Mouse (Mus musculus) CH12.LX (cell line): Measurements from ENCODE around the gene Paf1. TPM values are rescaled to one million over a fixed set of nuclear protein-coding genes. Genes with fewer than 3 reads are reported as not detected.
A peak's percentile ranks its signal among the peaks of the same experiment; 100 is the strongest.

Source experiments
- DNase-seq: peaks from one replicate; pipeline ENCODE4 v3.0.0-alpha.2; 2013; ENCODE audit errors: extremely low read depth
- H3K27ac ChIP-seq: 2 replicates; pipeline ENCODE4 v1.5.1; 2012; ENCODE audit warnings: low read depth, mild to moderate bottlenecking, control low read depth, moderate library complexity; ENCODE audit not compliant: insufficient read depth
- H3K27me3 ChIP-seq: replicated peaks from 2 replicates; pipeline ENCODE3; 2012; ENCODE audit warnings: inconsistent platforms
- H3K36me3 ChIP-seq, 2 experiments: replicated peaks in 1 of 2; 2 replicates each; pipeline versions ENCODE3 to v1.6.1; 2012; ENCODE audit warnings: inconsistent platforms in 1 of 2, low read length in 1 of 2, mild to moderate bottlenecking in 1 of 2, mixed read lengths in 1 of 2, moderate library complexity in 1 of 2; ENCODE audit not compliant: control insufficient read depth in 1 of 2, insufficient read depth in 1 of 2
- H3K4me1 ChIP-seq, 2 experiments: 2 replicates each; pipeline ENCODE4 v1.6.1; 2012; ENCODE audit warnings: inconsistent platforms in 1 of 2, moderate library complexity in 1 of 2; ENCODE audit not compliant: insufficient read depth in 2 of 2, control insufficient read depth in 1 of 2
- H3K4me2 ChIP-seq: 2 replicates; pipeline ENCODE4 v1.6.1; 2012; ENCODE audit warnings: low read depth, mild to moderate bottlenecking, control low read depth; ENCODE audit not compliant: poor library complexity, insufficient read depth, severe bottlenecking
- H3K4me3 ChIP-seq, 3 experiments: fragments of 150-350 bp in 1 of 3; sonication (generic) in 1 of 3; replicated peaks in 1 of 3; 2 replicates each; pipeline versions ENCODE3 to v1.5.1; 2011 to 2012; ENCODE audit warnings: low read depth in 2 of 3, low read length in 2 of 3, mild to moderate bottlenecking in 2 of 3, moderate library complexity in 2 of 3, control low read depth in 1 of 3, improper control_type of control experiment in 1 of 3, inconsistent platforms in 1 of 3, mixed read lengths in 1 of 3; ENCODE audit not compliant: poor library complexity in 1 of 3
- H3K79me2 ChIP-seq: replicated peaks from 2 replicates; pipeline ENCODE4 v1.6.1; 2012; ENCODE audit warnings: mild to moderate bottlenecking, moderate library complexity; ENCODE audit not compliant: control insufficient read depth, poor library complexity, insufficient read depth, severe bottlenecking; ENCODE audit errors: extremely low read depth
- H3K9ac ChIP-seq: 2 replicates; pipeline ENCODE4 v1.6.1; 2012; ENCODE audit warnings: low read depth, mild to moderate bottlenecking, control low read depth, moderate library complexity; ENCODE audit not compliant: insufficient read depth
- H3K9me3 ChIP-seq: replicated peaks from 2 replicates; pipeline ENCODE3; 2012; ENCODE audit warnings: low read length, inconsistent platforms, mixed read lengths
- BHLHE40 ChIP-seq: IDR thresholded peaks from 2 replicates; pipeline ENCODE4 v1.6.1; 2011; ENCODE audit warnings: mild to moderate bottlenecking, low read depth, low read length, improper control_type of control experiment
- CHD1 ChIP-seq: IDR thresholded peaks from 2 replicates; pipeline ENCODE4 v1.6.1; 2012; ENCODE audit warnings: low read depth, low read length, improper control_type of control experiment, inconsistent platforms
- EP300 ChIP-seq: IDR thresholded peaks from 2 replicates; pipeline ENCODE4 v1.6.1; 2011; ENCODE audit warnings: low read length, improper control_type of control experiment
- IRF4 ChIP-seq: IDR thresholded peaks from 2 replicates; pipeline ENCODE4 v1.6.1; 2014; ENCODE audit warnings: low read depth, mild to moderate bottlenecking, inconsistent platforms, low read length, improper control_type of control experiment
- MAFK ChIP-seq: IDR thresholded peaks from 2 replicates; pipeline ENCODE4 v1.6.1; 2011; ENCODE audit warnings: low read length, improper control_type of control experiment; ENCODE audit not compliant: insufficient replicate concordance
- MEF2A ChIP-seq: IDR thresholded peaks from 2 replicates; pipeline ENCODE4 v1.6.1; 2014; ENCODE audit warnings: low read depth, mild to moderate bottlenecking, inconsistent platforms, low read length, improper control_type of control experiment, borderline replicate concordance
- NELFE ChIP-seq: IDR thresholded peaks from 2 replicates; pipeline ENCODE4 v1.6.1; 2011; ENCODE audit warnings: low read depth, low read length, improper control_type of control experiment
- NRF1 ChIP-seq: IDR thresholded peaks from 2 replicates; pipeline ENCODE4 v1.6.1; 2014; ENCODE audit warnings: low read depth, mild to moderate bottlenecking, inconsistent platforms, low read length, improper control_type of control experiment, moderate library complexity
- PAX5 ChIP-seq: IDR thresholded peaks from 2 replicates; pipeline ENCODE4 v1.6.1; 2012; ENCODE audit warnings: low read length, inconsistent platforms, mixed read lengths
- POLR2AphosphoS2 ChIP-seq: IDR thresholded peaks from 2 replicates; pipeline ENCODE4 v1.6.1; 2011; ENCODE audit warnings: low read depth, low read length, improper control_type of control experiment
- RAD21 ChIP-seq: IDR thresholded peaks from 2 replicates; pipeline ENCODE4 v1.6.1; 2011; ENCODE audit warnings: low read depth, mild to moderate bottlenecking, low read length, improper control_type of control experiment, moderate library complexity
- UBTF ChIP-seq: IDR thresholded peaks from 2 replicates; pipeline ENCODE4 v1.6.1; 2012; ENCODE audit warnings: low read depth, mild to moderate bottlenecking, inconsistent platforms, low read length, improper control_type of control experiment, moderate library complexity
- ZC3H11A ChIP-seq: IDR thresholded peaks from 2 replicates; pipeline ENCODE4 v1.6.1; 2012; ENCODE audit warnings: low read depth, mild to moderate bottlenecking, inconsistent platforms, low read length, improper control_type of control experiment
- ZKSCAN1 ChIP-seq: IDR thresholded peaks from 2 replicates; pipeline ENCODE4 v1.6.1; 2012; ENCODE audit warnings: low read depth, inconsistent platforms, low read length, improper control_type of control experiment, borderline replicate concordance
- dilution Hi-C: fragments of 300-500 bp; cut with MboI; formaldehyde crosslinking; loops from 2 replicates; pipeline ENCODE4 v1.14.3; 2020; ENCODE audit warnings: low sequenced_read_pairs; ENCODE audit not compliant: extremely low pct_unique_long_range_greater_than_20kb, extremely low pct_ligation_motif_present
- in situ Hi-C: fragments of 300-500 bp; cut with MboI; formaldehyde crosslinking; loops from 3 replicates; pipeline ENCODE4 v1.14.3; 2019; ENCODE audit warnings: low sequenced_read_pairs, low pct_ligation_motif_present, low pct_unique_long_range_greater_than_20kb, mixed read lengths
- polyA plus RNA-seq: library from polyadenylated mRNA; unstranded; fragments of >175 nt; gene quantifications from 2 replicates; pipeline ENCODE4 v1.2.1, GENCODE M21; 2012; ENCODE audit warnings: low read depth; ENCODE audit not compliant: insufficient read length
- total RNA-seq, 2 experiments: library from RNA; depleted of rRNA; stranded (reverse); fragments of 300-350 nt in 1 of 2; fragments of >200 nt in 1 of 2; gene quantifications; 2 replicates each; pipeline ENCODE4 v1.2.3; 2012 to 2014

Gene Paf1
- total and polyA plus RNA-seq, 3 experiments = 42.2 to 105 (median 45.9) TPM

- peak; percentile 57; the same call in 1 of the 2 replicates for TF ChIP-seq POLR2AphosphoS2
- no peak for TF ChIP-seq MEF2A
- no peak for TF ChIP-seq IRF4
- Histone ChIP-seq H3K27me3 (no peaks in the 10 kb centered on the region), H3K36me3 (peaks cover 73 to 89% of the 10 kb centered on the region in 2 experiments), H3K4me2 (no peak overlapping the region), H3K9ac (no peak overlapping the region), H3K9me3 (no peaks in the 10 kb centered on the region), H3K27ac (no peak overlapping the region), H3K4me3 (no peak overlapping the region), H3K4me1 (0 out of 4 replicates have a peak, but pooled peaks cover 0 to 1% of the 10 kb centered on the region in 2 experiments), H3K79me2 (peaks cover 5% of the 10 kb centered on the region; the same call in 1 of the 2 replicates)
- no peak for DNase-seq
- in situ Hi-C loops (no loop called here), dilution Hi-C loops (no loop called here)
Measured at GRCm38 (mm10) chr7:28398696-28399340, 6.1 kb downstream of the Paf1 start.

GRCm38 (mm10) chr7:28401030-28401429, 8.3 kb downstream of the Paf1 start:
- DNase-seq = no peak
- Histone ChIP-seq H3K4me2 (no peak overlapping the region), H3K79me2 (no peaks in the 10 kb centered on the region), H3K9me3 (no peaks in the 10 kb centered on the region), H3K4me1 (no peaks in the 10 kb centered on the region), H3K27ac (no peak overlapping the region), H3K4me3 (no peak overlapping the region), H3K9ac (no peak overlapping the region), H3K36me3 (peaks cover 82 to 94% of the 10 kb centered on the region in 2 experiments), H3K27me3 (no peaks in the 10 kb centered on the region)
- TF ChIP-seq POLR2AphosphoS2 = no peak
- TF ChIP-seq UBTF = no peak
- TF ChIP-seq CHD1 = no peak
- no peak for TF ChIP-seq NRF1
- TF ChIP-seq PAX5 = no peak
- TF ChIP-seq EP300 = no peak
- no peak for TF ChIP-seq BHLHE40
- TF ChIP-seq ZC3H11A = no peak
- no peak for TF ChIP-seq NELFE
- TF ChIP-seq MEF2A = no peak
- TF ChIP-seq RAD21 = no peak
- no peak for TF ChIP-seq ZKSCAN1
- TF ChIP-seq MAFK = no peak
- in situ Hi-C loops = no loop called here
- dilution Hi-C loops = no loop called here
